Mouse (Mus musculus) left cerebral cortex, postnatal 36 days (tissue): ENCODE data around the gene Actr1b. TPM values are rescaled to one million over a fixed set of nuclear protein-coding genes. Genes with fewer than 3 reads are reported as not detected.

ENCODE experiments used
- DNase-seq, 2 experiments: peaks; one replicate each; pipeline ENCODE4 v3.0.0; 2021 to 2022; ENCODE audit warnings: low spot score in 2 of 2, mixed read lengths in 1 of 2
- intact Hi-C: fragments of 180-260 bp; cut with DNase I; formaldehyde crosslinking; loops from one replicate; pipeline ENCODE4 v1.15.1; 2025
- microRNA-seq: library from miRNA; unstranded; fragments of <30 nt; microRNA quantifications from one replicate; pipeline ENCODE4 v1.2.0, GENCODE M21; 2022
- total RNA-seq, 2 experiments: library from RNA; stranded (reverse); gene quantifications; 2 replicates each; pipeline ENCODE4 v1.2.3; 2021

Gene Actr1b
- total RNA-seq, 2 experiments from 2014 or later = 336 to 347 TPM

GRCm38 (mm10) chr1:36658621-36659399 is 55.4 kb downstream of the Actr1b start:
- DNase-seq = no peak
- intact Hi-C loops = no loop called here

GRCm38 (mm10) chr1:36657658-36658415 is 56.4 kb downstream of the Actr1b start:
- intact Hi-C loops = no loop called here
- no peak for DNase-seq

GRCm38 (mm10) chr1:36656233-36656632 is 58.0 kb downstream of the Actr1b start:
- intact Hi-C loops = no loop called here
- DNase-seq = no peak

- DNase-seq = no peak
- intact Hi-C loops = no loop called here
Measured at GRCm38 (mm10) chr1:36655039-36655438, 59.2 kb downstream of the Actr1b start.

Small RNA genes within 50 kb of the gene (microRNA-seq; reads per million reads assigned to microRNA genes)
- gene Gm24133 = not detected

Other genes starting within 250 kb of the Actr1b start
- gene Cnnm4, start 242.8 kb downstream of the Actr1b start, total RNA-seq = 10 to 100 TPM; 13.3 to 14.0 TPM
- 10 to 100 TPM; 30.4 to 32.9 TPM for gene Cnnm3, start 202.6 kb downstream of the Actr1b start, total RNA-seq
- gene Ankrd23, start 177.5 kb downstream of the Actr1b start, total RNA-seq = 1 to 10 TPM; 3.1 to 9.6 TPM
- not detected for gene Gm42417, start 175.0 kb downstream of the Actr1b start, total RNA-seq
- gene Ankrd39, start 167.0 kb downstream of the Actr1b start, total RNA-seq = 10 to 100 TPM; 11.9 to 15.8 TPM
- gene Sema4c, start 156.1 kb downstream of the Actr1b start, total RNA-seq = 10 to 100 TPM; 15.8 to 16.4 TPM
- gene Fam178b, start 31.2 kb downstream of the Actr1b start, total RNA-seq = not detected
- gene Cox5b, start 23.0 kb downstream of the Actr1b start, total RNA-seq = 100 to 1,000 TPM; 579 to 668 TPM
- gene 4933424G06Rik, start 4.3 kb downstream of the Actr1b start, total RNA-seq = 1 to 10 TPM; 1.1 to 2.6 TPM
- gene Zap70, start 47.4 kb upstream of the Actr1b start, total RNA-seq = 1 to 10 TPM; 1.2 to 1.3 TPM
- gene Tmem131, start 229.2 kb upstream of the Actr1b start, total RNA-seq = 10 to 100 TPM; 49.7 to 65.2 TPM